Mouse (Mus musculus): ENCODE data around the gene Gm20696.

DNA sequence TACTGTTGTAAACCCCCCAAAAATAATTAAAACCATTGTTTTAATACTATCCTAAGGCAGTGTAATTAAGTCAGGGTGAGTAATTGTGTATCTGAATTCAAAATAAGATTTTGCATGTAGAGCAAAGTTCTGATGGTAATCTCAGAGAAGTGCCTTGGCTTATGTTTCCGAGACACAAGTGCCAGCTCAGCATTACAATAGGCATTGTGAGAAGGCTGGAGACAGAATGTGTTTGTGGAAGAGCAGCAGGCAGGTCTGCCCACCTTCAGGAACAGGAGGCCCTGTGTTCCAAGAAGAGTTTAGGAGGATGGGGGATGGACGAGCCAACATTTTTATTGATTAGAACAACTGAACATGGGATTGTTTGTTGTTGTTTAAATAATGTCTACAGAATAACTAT is 137.6 kb downstream of the Gm20696 start:
- TF ChIP-seq TAL1 (IDR thresholded peaks at IDR 0.05; ENCODE audit: low read length), result no peak
- no peak for TF ChIP-seq GATA1 (IDR thresholded peaks at IDR 0.05; ENCODE audit: low read length)
